Mouse (Mus musculus) bone marrow, adult 2 months (tissue): ENCODE data around the gene Ankrd11.

Source experiments
- CTCF ChIP-seq: fragments of 200-500 bp; IDR thresholded peaks from 2 replicates; pipeline ENCODE4 v1.5.1; 2011; ENCODE audit warnings: low read length, control low read depth; ENCODE audit not compliant: control insufficient read depth, insufficient read depth
- POLR2A ChIP-seq: fragments of 200-500 bp; IDR thresholded peaks from 2 replicates; pipeline ENCODE4 v1.6.1; 2011; ENCODE audit warnings: low read depth, mild to moderate bottlenecking, control low read depth, low read length, borderline replicate concordance; ENCODE audit not compliant: control insufficient read depth

GRCm38 (mm10) chr8:122917531-122918392 lies 124.3 kb downstream of the Ankrd11 start:
- no peak for TF ChIP-seq CTCF
- TF ChIP-seq POLR2A = no peak
